Mouse (Mus musculus) limb, embryonic 13.5 days (tissue): ENCODE measurements around the gene Chaf1b. TPM values are rescaled to one million over a fixed set of nuclear protein-coding genes. Genes with fewer than 3 reads are reported as not detected.

Source experiments
- ATAC-seq: fragments of 200-750 bp; cut with Nextera tagmentation; 2 replicates; pipeline ENCODE4 v1.8.0; 2017; ENCODE audit warnings: low read depth, moderate number of reproducible peaks, moderate TSS enrichment; ENCODE audit not compliant: low FRiP score
- H3K27ac ChIP-seq: fragments of 300-500 bp; sonication (generic); 2 replicates; pipeline ENCODE4 v1.5.1; 2015; ENCODE audit warnings: inconsistent platforms, mild to moderate bottlenecking, moderate library complexity
- H3K27me3 ChIP-seq: fragments of 300-500 bp; sonication (generic); 2 replicates; pipeline ENCODE4 v1.6.1; 2015; ENCODE audit warnings: mild to moderate bottlenecking, inconsistent platforms
- H3K36me3 ChIP-seq: fragments of 300-500 bp; sonication (generic); 2 replicates; pipeline ENCODE4 v1.6.1; 2015; ENCODE audit warnings: inconsistent platforms, mild to moderate bottlenecking, moderate library complexity
- H3K4me1 ChIP-seq: fragments of 300-500 bp; sonication (generic); 2 replicates; pipeline ENCODE4 v1.6.1; 2015; ENCODE audit warnings: inconsistent platforms
- H3K4me2 ChIP-seq: fragments of 300-500 bp; sonication (generic); replicated peaks from 2 replicates; pipeline ENCODE4 v1.6.1; 2015; ENCODE audit warnings: inconsistent platforms, mild to moderate bottlenecking, moderate library complexity
- H3K4me3 ChIP-seq: fragments of 300-500 bp; sonication (generic); 2 replicates; pipeline ENCODE4 v1.5.1; 2015; ENCODE audit warnings: moderate library complexity, mild to moderate bottlenecking, inconsistent platforms
- H3K9ac ChIP-seq: fragments of 300-500 bp; sonication (generic); 2 replicates; pipeline ENCODE4 v1.6.1; 2015; ENCODE audit warnings: mild to moderate bottlenecking, inconsistent platforms
- H3K9me3 ChIP-seq: fragments of 300-500 bp; sonication (generic); 2 replicates; pipeline ENCODE4 v1.6.1; 2016; ENCODE audit warnings: inconsistent platforms
- WGBS: fragments of 180-500 bp; shearing (Covaris S2); methylation state at CpG from one replicate; pipeline ENCODE4 v1.1.7; 2015; 5-methylcytosine and 5-hydroxymethylcytosine counted together
- polyA plus RNA-seq: library from polyadenylated mRNA; unstranded; fragments of >200 nt; fragmentation: Nextera tagmentation; extraction: Ambion mirVana; gene quantifications from 2 replicates; pipeline ENCODE4 v1.2.1, GENCODE M21; 2015

Chaf1b gene
- polyA plus RNA-seq, 1 experiment from 2014 or later: 75.1 TPM

- no peak for ATAC-seq
- H3K4me3 ChIP-seq: no peak overlapping the region
Measured at GRCm38 (mm10) chr16:93915338-93915849, 31.7 kb downstream of the Chaf1b start.

GRCm38 (mm10) chr16:93917712-93918678 is 34.3 kb downstream of the Chaf1b start:
- no peak for ATAC-seq
- H3K27ac ChIP-seq: no peak overlapping the region
- no peak overlapping the region for H3K4me3 ChIP-seq
- no peaks in the 10 kb centered on the region for H3K36me3 ChIP-seq
- H3K4me1 ChIP-seq: peaks cover 23% of the 10 kb centered on the region
- H3K9me3 ChIP-seq: no peaks in the 10 kb centered on the region
- no peak overlapping the region for H3K9ac ChIP-seq
- 29% methylated on average over 22 of the region's 22 CpGs for WGBS
- peak overlapping the region; percentile 48 for H3K4me2 ChIP-seq
- H3K27me3 ChIP-seq: no peaks in the 10 kb centered on the region

More at GRCm38 (mm10) chr16:93915338-93915849, 31.7 kb downstream of the Chaf1b start:
- Histone ChIP-seq H3K9ac (no peak overlapping the region), H3K4me2 (no peak overlapping the region), H3K27me3 (no peaks in the 10 kb centered on the region), H3K9me3 (no peaks in the 10 kb centered on the region), H3K27ac (no peak overlapping the region), H3K4me1 (peaks cover 22% of the 10 kb centered on the region), H3K36me3 (no peaks in the 10 kb centered on the region)
- 47% methylated on average over 7 of the region's 10 CpGs for WGBS

GRCm38 (mm10) chr16:93918679-93919060 is 35.0 kb downstream of the Chaf1b start:
- Histone ChIP-seq H3K9me3 (no peaks in the 10 kb centered on the region), H3K4me1 (peaks cover 21% of the 10 kb centered on the region), H3K4me2 (peak overlapping the region; percentile 48), H3K4me3 (no peak overlapping the region), H3K27ac (no peak overlapping the region), H3K9ac (no peak overlapping the region), H3K27me3 (no peaks in the 10 kb centered on the region), H3K36me3 (no peaks in the 10 kb centered on the region)
- ATAC-seq: no peak
- WGBS: 60% methylated on average over 8 of the region's 8 CpGs

GRCm38 (mm10) chr16:93919189-93919588 is 35.5 kb downstream of the Chaf1b start:
- no peak overlapping the region for H3K4me2 ChIP-seq
- no peak overlapping the region for H3K27ac ChIP-seq
- H3K4me1 ChIP-seq: peaks cover 16% of the 10 kb centered on the region
- H3K36me3 ChIP-seq: no peaks in the 10 kb centered on the region
- H3K9me3 ChIP-seq: no peaks in the 10 kb centered on the region
- 82% methylated on average over 20 of the region's 20 CpGs for WGBS
- ATAC-seq: no peak
- H3K27me3 ChIP-seq: no peaks in the 10 kb centered on the region
- no peak overlapping the region for H3K4me3 ChIP-seq
- H3K9ac ChIP-seq: no peak overlapping the region

GRCm38 (mm10) chr16:93920673-93921072 is 37.0 kb downstream of the Chaf1b start:
- H3K9me3 ChIP-seq: no peaks in the 10 kb centered on the region
- no peak overlapping the region for H3K9ac ChIP-seq
- H3K27me3 ChIP-seq: no peaks in the 10 kb centered on the region
- H3K4me3 ChIP-seq: no peak overlapping the region
- WGBS: 45% methylated on average over 4 of the region's 4 CpGs
- H3K4me2 ChIP-seq: no peak overlapping the region
- no peaks in the 10 kb centered on the region for H3K36me3 ChIP-seq
- no peak for ATAC-seq
- H3K4me1 ChIP-seq: peaks cover 15% of the 10 kb centered on the region
- H3K27ac ChIP-seq: no peak overlapping the region

GRCm38 (mm10) chr16:93922835-93923389 is 39.2 kb downstream of the Chaf1b start:
- Histone ChIP-seq H3K4me3 (no peak overlapping the region), H3K4me2 (no peak overlapping the region), H3K9me3 (no peaks in the 10 kb centered on the region), H3K27me3 (no peaks in the 10 kb centered on the region), H3K27ac (no peak overlapping the region), H3K36me3 (no peaks in the 10 kb centered on the region), H3K9ac (no peak overlapping the region), H3K4me1 (peaks cover 11% of the 10 kb centered on the region)
- no peak for ATAC-seq
- WGBS: 76% methylated on average over 5 of the region's 5 CpGs

- Histone ChIP-seq H3K27me3 (no peaks in the 10 kb centered on the region), H3K9me3 (no peaks in the 10 kb centered on the region), H3K4me3 (no peak overlapping the region), H3K36me3 (no peaks in the 10 kb centered on the region), H3K4me1 (peaks cover 10% of the 10 kb centered on the region), H3K4me2 (no peak overlapping the region), H3K9ac (no peak overlapping the region), H3K27ac (no peak overlapping the region)
- 62% methylated on average over 7 of the region's 7 CpGs for WGBS
- no peak; the same call in 1 of the 2 replicates for ATAC-seq
Measured at GRCm38 (mm10) chr16:93923788-93924187, 40.1 kb downstream of the Chaf1b start.

GRCm38 (mm10) chr16:93925684-93926247 is 42.1 kb downstream of the Chaf1b start:
- no peak for ATAC-seq
- H3K27me3 ChIP-seq: no peaks in the 10 kb centered on the region; the same call in 1 of the 2 replicates
- H3K9ac ChIP-seq: no peak overlapping the region
- no peak overlapping the region for H3K27ac ChIP-seq
- no peaks in the 10 kb centered on the region for H3K9me3 ChIP-seq
- peaks cover 4% of the 10 kb centered on the region for H3K4me1 ChIP-seq
- no peak overlapping the region for H3K4me3 ChIP-seq
- no peaks in the 10 kb centered on the region for H3K36me3 ChIP-seq
- no peak overlapping the region for H3K4me2 ChIP-seq
- WGBS: 66% methylated on average over 8 of the region's 8 CpGs

GRCm38 (mm10) chr16:93929370-93930032 is 45.8 kb downstream of the Chaf1b start:
- Histone ChIP-seq H3K4me3 (no peak overlapping the region), H3K4me2 (no peak overlapping the region), H3K36me3 (no peaks in the 10 kb centered on the region), H3K27ac (no peak overlapping the region), H3K9ac (no peak overlapping the region), H3K9me3 (no peaks in the 10 kb centered on the region), H3K27me3 (peaks cover 16% of the 10 kb centered on the region), H3K4me1 (peaks cover 9% of the 10 kb centered on the region)
- no peak for ATAC-seq
- WGBS: 95% methylated on average over 17 of the region's 17 CpGs

- H3K27me3 ChIP-seq: peaks cover 45% of the 10 kb centered on the region
- H3K4me1 ChIP-seq: peaks cover 25% of the 10 kb centered on the region
- 18% methylated on average over 17 of the region's 17 CpGs for WGBS
- H3K9me3 ChIP-seq: no peaks in the 10 kb centered on the region
- no peak for ATAC-seq
- H3K27ac ChIP-seq: no peak overlapping the region
- H3K4me2 ChIP-seq: no peak overlapping the region; the same call in 1 of the 2 replicates
- no peaks in the 10 kb centered on the region for H3K36me3 ChIP-seq
- 0 out of 2 replicates have a peak overlapping the region, but pooled peaks have one; percentile 19 for H3K9ac ChIP-seq
- no peak overlapping the region for H3K4me3 ChIP-seq
Measured at GRCm38 (mm10) chr16:93932185-93933168, 48.8 kb downstream of the Chaf1b start.

- Histone ChIP-seq H3K27ac (no peak overlapping the region), H3K27me3 (peaks cover 51% of the 10 kb centered on the region), H3K4me1 (peaks cover 25% of the 10 kb centered on the region), H3K9ac (no peak overlapping the region), H3K36me3 (no peaks in the 10 kb centered on the region), H3K9me3 (no peaks in the 10 kb centered on the region), H3K4me3 (no peak overlapping the region), H3K4me2 (no peak overlapping the region)
- 22% methylated on average over 13 of the region's 13 CpGs for WGBS
- ATAC-seq: no peak
Measured at GRCm38 (mm10) chr16:93934588-93934987, 50.9 kb downstream of the Chaf1b start.
